Mouse (Mus musculus) mouse trophoblast stem cell (cell line): ENCODE results near the gene Zfp771.
"Not testable (repeated sequence)": the region's sequence is repeated elsewhere in the genome, so short reads cannot be mapped to it uniquely, and the experiment has no call there.

Experiments used
- in situ Hi-C, 2 experiments: fragments of 300-500 bp; cut with MseI, MboI; formaldehyde crosslinking; loops; 2 replicates in 1 of 2; 3 replicates in 1 of 2; pipeline ENCODE4 v1.15.1; 2025

The Zfp771 gene

GRCm38 (mm10) chr7:127217901-127218642, 26.0 kb upstream of the Zfp771 start:
- in situ Hi-C loops = no loop called here

GRCm38 (mm10) chr7:127218670-127219069, 25.4 kb upstream of the Zfp771 start:
- in situ Hi-C loops = no loop called here

- in situ Hi-C loops = no loop called here
Observed at GRCm38 (mm10) chr7:127220440-127220839, 23.6 kb upstream of the Zfp771 start.

GRCm38 (mm10) chr7:127223106-127223505, 21.0 kb upstream of the Zfp771 start:
- in situ Hi-C loops = no loop called here

GRCm38 (mm10) chr7:127223515-127224478, 20.3 kb upstream of the Zfp771 start:
- in situ Hi-C loops = no loop called here

GRCm38 (mm10) chr7:127224616-127225015, 19.5 kb upstream of the Zfp771 start:
- in situ Hi-C loops = no loop called here

GRCm38 (mm10) chr7:127225147-127225995, 18.7 kb upstream of the Zfp771 start:
- in situ Hi-C loops = no loop called here

GRCm38 (mm10) chr7:127228615-127229303, 15.3 kb upstream of the Zfp771 start:
- in situ Hi-C loops = no loop called here

GRCm38 (mm10) chr7:127231376-127231775, 12.7 kb upstream of the Zfp771 start:
- in situ Hi-C loops = no loop called here

GRCm38 (mm10) chr7:127231826-127232621, 12.1 kb upstream of the Zfp771 start:
- in situ Hi-C loops = no loop called here

- in situ Hi-C loops = no loop called here
Observed at GRCm38 (mm10) chr7:127232622-127233367, 11.3 kb upstream of the Zfp771 start, which contains the start of the genes Zfp553 and Sept1. Gene Zfp553, plus strand, starts transcription at chr7:127233061. Gene Sept1, minus strand, starts transcription at chr7:127233130.

GRCm38 (mm10) chr7:127233368-127233749, 10.7 kb upstream of the Zfp771 start:
- in situ Hi-C loops = no loop called here

- in situ Hi-C loops = no loop called here
Observed at GRCm38 (mm10) chr7:127233765-127234164, 10.3 kb upstream of the Zfp771 start.

- in situ Hi-C loops = no loop called here
Observed at GRCm38 (mm10) chr7:127234777-127235176, 9.3 kb upstream of the Zfp771 start.

- in situ Hi-C loops = no loop called here
Observed at GRCm38 (mm10) chr7:127243361-127243867, 660 bp upstream of the Zfp771 start.

GRCm38 (mm10) chr7:127244658-127245510, 810 bp downstream of the Zfp771 start:
- in situ Hi-C loops = no loop called here

- in situ Hi-C loops = not testable (repeated sequence)
Observed at GRCm38 (mm10) chr7:127250511-127250910, 6.4 kb downstream of the Zfp771 start.

GRCm38 (mm10) chr7:127252414-127252813, 8.3 kb downstream of the Zfp771 start:
- in situ Hi-C loops = no loop called here
